Mouse (Mus musculus) adrenal gland, postnatal 4 days (tissue): ENCODE measurements around the gene E330017A01Rik. TPM values are rescaled to one million over a fixed set of nuclear protein-coding genes. Genes with fewer than 3 reads are reported as not detected.

ENCODE experiments used
- DNase-seq, 2 experiments: peaks; one replicate each; pipeline ENCODE4 v3.0.0; 2021 to 2022; ENCODE audit warnings: low spot score in 2 of 2, mixed read lengths in 2 of 2
- total RNA-seq, 2 experiments: library from RNA; stranded (reverse); gene quantifications; 2 replicates each; pipeline ENCODE4 v1.2.3; 2021

E330017A01Rik gene
- total RNA-seq, 2 experiments from 2014 or later: not detected

GRCm38 (mm10) chr16:58600846-58601245 is 37.7 kb downstream of the E330017A01Rik start:
- no peak for DNase-seq

DNA sequence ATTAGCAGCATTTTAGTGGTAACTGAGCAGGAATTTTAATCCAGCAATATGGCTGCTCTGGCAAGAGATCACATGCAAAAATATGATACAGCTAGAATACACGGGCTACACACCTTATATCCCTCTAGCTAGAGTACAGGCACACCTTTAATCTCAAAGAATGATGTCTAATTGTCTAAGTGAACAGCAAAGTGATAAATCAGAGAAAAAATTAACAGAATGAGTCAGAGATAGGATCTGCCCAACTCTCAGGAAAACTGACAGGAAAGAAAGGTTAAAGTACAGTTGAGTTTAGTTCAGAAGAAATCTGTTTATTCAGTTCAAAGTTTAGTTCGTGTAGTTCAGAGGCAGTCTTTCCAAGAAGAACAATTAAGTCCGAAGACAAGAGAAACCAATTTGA is 47.2 kb downstream of the E330017A01Rik start:
- DNase-seq: no peak

DNA sequence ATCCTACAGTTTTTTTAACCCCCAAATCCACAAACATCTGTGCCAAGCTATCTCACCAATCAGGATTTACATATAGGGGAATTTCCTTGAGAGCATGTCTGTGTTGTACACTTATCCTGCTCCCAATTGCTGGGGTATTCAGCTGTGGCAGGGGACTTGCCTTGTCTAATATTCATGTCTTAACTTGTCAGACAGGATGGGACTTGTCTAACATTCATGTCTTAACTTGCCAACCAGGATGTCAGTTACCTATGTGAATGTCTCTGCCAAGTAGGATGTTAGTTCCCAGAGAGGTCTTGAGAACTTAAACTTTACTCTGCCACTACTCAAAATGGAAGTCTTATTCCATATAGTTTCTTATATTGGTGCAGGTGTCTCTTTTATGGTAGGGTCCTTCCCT is 49.1 kb downstream of the E330017A01Rik start:
- DNase-seq: no peak

Other genes with a start within 250 kb of the E330017A01Rik start
- 10 to 100 TPM; 13.1 to 15.8 TPM for gene Dcbld2, start 230.3 kb downstream of the E330017A01Rik start, total RNA-seq
- 10 to 100 TPM; 12.1 to 20.3 TPM for gene St3gal6, start 114.5 kb downstream of the E330017A01Rik start, total RNA-seq
- gene Gm813, start 21.8 kb downstream of the E330017A01Rik start, total RNA-seq: not detected
- 10 to 100 TPM; 36.5 to 45.9 TPM for gene Cpox, start 31.6 kb upstream of the E330017A01Rik start, total RNA-seq
- not detected for gene Gpr15, start 80.3 kb upstream of the E330017A01Rik start, total RNA-seq
- gene Cldnd1, start 89.2 kb upstream of the E330017A01Rik start, total RNA-seq: 10 to 100 TPM; 71.9 to 75.0 TPM
- not detected for gene Olfr172, start 124.4 kb upstream of the E330017A01Rik start, total RNA-seq
- gene Olfr173, start 161.5 kb upstream of the E330017A01Rik start, total RNA-seq: not detected
- not detected for gene Olfr175-ps1, start 188.0 kb upstream of the E330017A01Rik start, total RNA-seq
- gene Olfr177, start 236.0 kb upstream of the E330017A01Rik start, total RNA-seq: not detected